In the genomic region with DNA sequence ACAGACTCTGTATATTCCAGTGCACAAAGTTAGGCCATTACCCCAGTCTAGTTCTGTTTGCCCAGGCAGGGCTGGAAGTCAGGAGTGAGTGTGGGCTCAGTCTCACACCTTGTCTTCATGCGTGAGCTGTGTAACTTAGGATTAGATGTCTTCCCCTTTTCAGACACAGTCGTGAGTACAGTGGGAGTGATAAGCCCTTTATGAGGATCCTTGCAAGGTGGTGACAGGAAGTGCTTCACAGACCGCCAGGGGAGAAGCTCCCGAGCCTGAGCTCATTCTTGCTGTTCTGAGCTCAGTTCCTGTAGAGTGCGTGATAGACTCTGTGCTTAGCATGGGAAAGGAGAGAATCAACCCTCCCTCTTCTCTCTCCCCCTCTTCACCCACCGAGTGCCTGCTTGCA, we compare ENCODE assay signal across 22 mouse cellular contexts. TPM values are rescaled to one million over a fixed set of nuclear protein-coding genes. Genes with fewer than 3 reads are reported as not detected.
A peak's percentile ranks its signal among the peaks of the same experiment; 100 is the strongest.
DNase-seq lines count a peak whose midpoint lies in the region; ATAC-seq and TF ChIP-seq lines count a peak whose summit lies in the region.
"Had no signal": no experiment of that assay in that cellular context is flagged by ENCODE, and none has a peak within 500 bp of the region (broad histone marks: within the 10 kb centered on the region; RNA-seq: fewer than 3 reads in every experiment).

No protein-coding gene starts in this region.

- 51% methylated on average over 6 of the region's 6 CpGs for WGBS in lung, adult 2 months

- TF ChIP-seq POLR2A in lung, adult 2 months (IDR thresholded peaks at IDR 0.05; ENCODE audit: borderline replicate concordance, extremely low read depth, low read depth, low read length), result no peak

- no peak for TF ChIP-seq CTCF in gastrocnemius, adult 2 months (IDR thresholded peaks at IDR 0.05)
- TF ChIP-seq CTCF in G1E (IDR thresholded peaks at IDR 0.05; ENCODE audit: low read depth, low read length), result no peak
- no peak for TF ChIP-seq CTCF in lung, adult 2 months (IDR thresholded peaks at IDR 0.05; ENCODE audit: insufficient read depth, low read length)

- H3K4me3 ChIP-seq in gastrocnemius, adult 2 months, result no peak overlapping the region
- no peak overlapping the region for H3K4me3 ChIP-seq in G1E (ENCODE audit: low read depth, low read length)
- no peak overlapping the region for H3K4me3 ChIP-seq in lung, adult 2 months (replicated peaks; ENCODE audit: extremely low read depth, low read depth, low read length)
- H3K4me3 ChIP-seq: embryonic facial prominence, embryonic 10.5 days; erythroblast, embryonic 14.5 days; forebrain, embryonic 15.5 days; hindbrain, embryonic 15.5 days; midbrain, embryonic 15.5 days had no signal

- intact Hi-C loops in gastrocnemius, adult 2 months (cut with DNase I), result no loop called here
- intact Hi-C loops in left cerebral cortex, postnatal 10 days (cut with DNase I), result no loop called here

- no peaks in the 10 kb centered on the region for H3K27me3 ChIP-seq in G1E (ENCODE audit: insufficient read depth, low read length)
- H3K27me3 ChIP-seq: forebrain, embryonic 15.5 days; hindbrain, embryonic 15.5 days; midbrain, embryonic 15.5 days had no signal

- no peaks in the 10 kb centered on the region for H3K9me3 ChIP-seq in G1E (replicated peaks)
- H3K9me3 ChIP-seq: embryonic facial prominence, embryonic 10.5 days; forebrain, embryonic 15.5 days; hindbrain, embryonic 15.5 days; midbrain, embryonic 15.5 days had no signal

- peaks cover 48% of the 10 kb centered on the region for H3K4me1 ChIP-seq in G1E (ENCODE audit: insufficient read depth, low read depth, low read length)
- peaks cover 48% of the 10 kb centered on the region for H3K4me1 ChIP-seq in lung, adult 2 months (ENCODE audit: control insufficient read depth, insufficient read depth, low read length)
- H3K4me1 ChIP-seq: forebrain, embryonic 15.5 days; hindbrain, embryonic 15.5 days; midbrain, embryonic 15.5 days had no signal

- H3K27ac ChIP-seq in gastrocnemius, adult 2 months, result peak overlapping the region; percentile 59; the same call in 1 of the 2 replicates
- H3K27ac ChIP-seq: embryonic facial prominence, embryonic 10.5 days; forebrain, embryonic 15.5 days; hindbrain, embryonic 15.5 days; midbrain, embryonic 15.5 days had no signal

- H3K36me3 ChIP-seq in G1E (replicated peaks), result peaks cover 76% of the 10 kb centered on the region

- ATAC-seq in G1E (ENCODE audit: extremely low read depth, insufficient number of reproducible peaks, low FRiP score, poor library complexity, severe bottlenecking), result peak; percentile 67; the same call in 1 of the 2 replicates
- ATAC-seq: forebrain, embryonic 15.5 days; midbrain, embryonic 15.5 days had no signal

- DNase-seq in gastrocnemius, adult 2 months, result no peak
- no peak for DNase-seq in gastrocnemius, postnatal 25 days
- DNase-seq in G1E (ENCODE audit: low spot score), result peak; percentile 55
- DNase-seq in induced T-regulatory cell, adult 2 months (ENCODE audit: low read depth), result peak; percentile 80
- peak; percentile 59 for DNase-seq in thymus, postnatal 14 days
- no peak for DNase-seq in left cerebral cortex, postnatal 10 days (ENCODE audit: extremely low spot score in 1 of 2, low spot score in 2 of 2)
- no peak for DNase-seq in cerebellum, adult 9-11 months
- no peak for DNase-seq in lung, adult 2 months
- DNase-seq: cerebellum, postnatal 25 days; heart, adult 18-20 months; kidney, adult 18-20 months; kidney, postnatal 10 days; liver; lung, embryonic 14.5 days; retina, postnatal 1 day; right cerebral cortex, postnatal 4 days had no signal

RNA-seq across cellular contexts. Expression of a gene that starts 11.5 kb away (rescaled TPM):
- 1 to 10 TPM; 2.0 to 2.6 TPM for total RNA-seq in gastrocnemius, adult 2 months (2021)
- 1 to 10 TPM; 1.8 to 4.4 TPM for total RNA-seq in gastrocnemius, postnatal 25 days (2021)
- total RNA-seq in G1E (2014; fragmentation: Nextera tagmentation), result 8.4 and 9.0 TPM in 2 replicates
- 8.2 and 10.7 TPM in 2 replicates for total RNA-seq in G1E (2017)
- 2.9 and 4.5 TPM in 2 replicates for polyA plus RNA-seq in G1E (2012)
- total RNA-seq in left cerebral cortex, postnatal 10 days (2021), result 1 to 10 TPM; 2.1 to 5.2 TPM
- 23.3 and 26.2 TPM in 2 replicates for polyA plus RNA-seq in lung, adult 2 months (2012; rRNA removed)

RNA-seq across cellular contexts. Expression of a gene that starts 20.0 kb away (rescaled TPM):
- total RNA-seq in gastrocnemius, adult 2 months (2021), result 1 to 10 TPM; 3.1 to 5.2 TPM
- total RNA-seq in gastrocnemius, postnatal 25 days (2021), result 1 to 10 TPM; 3.8 to 4.3 TPM
- total RNA-seq in G1E (2014; fragmentation: Nextera tagmentation) (2.2 and 5.0 TPM in 2 replicates), G1E (2017) (20.8 and 25.4 TPM in 2 replicates)
- polyA plus RNA-seq in G1E (2012), result 24.1 and 28.3 TPM in 2 replicates
- 10 to 100 TPM; 27.4 to 27.8 TPM for total RNA-seq in left cerebral cortex, postnatal 10 days (2021)
- 72.8 and 78.3 TPM in 2 replicates for polyA plus RNA-seq in lung, adult 2 months (2012; rRNA removed)

RNA-seq across cellular contexts. Expression of a gene that starts 29.7 kb away (rescaled TPM):
- not detected for total RNA-seq in gastrocnemius, adult 2 months (2021)
- total RNA-seq in gastrocnemius, postnatal 25 days (2021), result not detected
- total RNA-seq in G1E (2014; fragmentation: Nextera tagmentation) (7.2 and 8.0 TPM in 2 replicates), G1E (2017) (8.3 and 10.3 TPM in 2 replicates)
- polyA plus RNA-seq in G1E (2012), result 4.0 and 4.5 TPM in 2 replicates
- total RNA-seq in left cerebral cortex, postnatal 10 days (2021), result not detected
- 1.0 and 1.3 TPM in 2 replicates for polyA plus RNA-seq in lung, adult 2 months (2012; rRNA removed)
- total RNA-seq: layer of hippocampus, postnatal 10 days had no signal
- polyA plus RNA-seq: embryonic facial prominence, embryonic 10.5 days; forebrain, embryonic 15.5 days; hindbrain, embryonic 15.5 days; lung, embryonic 14.5 days had no signal

RNA-seq across cellular contexts. Expression of a gene that starts 46.4 kb away (rescaled TPM):
- 10 to 100 TPM; 13.9 to 19.6 TPM for total RNA-seq in gastrocnemius, adult 2 months (2021)
- total RNA-seq in gastrocnemius, postnatal 25 days (2021), result 10 to 100 TPM; 14.8 to 19.8 TPM
- total RNA-seq in G1E (2014; fragmentation: Nextera tagmentation), result 103 and 124 TPM in 2 replicates
- total RNA-seq in G1E (2017), result 35.4 and 39.0 TPM in 2 replicates
- polyA plus RNA-seq in G1E (2012), result 138 and 174 TPM in 2 replicates
- 10 to 100 TPM; 73.9 to 75.1 TPM for total RNA-seq in left cerebral cortex, postnatal 10 days (2021)
- polyA plus RNA-seq in lung, adult 2 months (2012; rRNA removed), result 27.0 and 28.2 TPM in 2 replicates

RNA-seq across cellular contexts. Expression of a gene that starts 46.5 kb away (rescaled TPM):
- total RNA-seq in gastrocnemius, adult 2 months (2021), result 1 to 10 TPM; 3.2 to 3.4 TPM
- total RNA-seq in gastrocnemius, postnatal 25 days (2021), result 1 to 10 TPM; 3.1 to 3.2 TPM
- total RNA-seq in G1E (2014; fragmentation: Nextera tagmentation) (1.1 and 4.1 TPM in 2 replicates), G1E (2017) (2.5 and 3.2 TPM in 2 replicates)
- 1.1 and 1.3 TPM in 2 replicates for polyA plus RNA-seq in G1E (2012)
- total RNA-seq in left cerebral cortex, postnatal 10 days (2021), result 10 to 100 TPM; 13.8 to 15.5 TPM
- 17.6 and 19.8 TPM in 2 replicates for polyA plus RNA-seq in lung, adult 2 months (2012; rRNA removed)

Comparison
In these comparisons a context has a peak if more than half of its experiments do, and no peak if none do; other contexts are left out.
1. DNase-seq: peak in G1E (single experiment), induced T-regulatory cell, adult 2 months (single experiment) and thymus, postnatal 14 days (single experiment); none in gastrocnemius, adult 2 months (single experiment), gastrocnemius, postnatal 25 days (single experiment), left cerebral cortex, postnatal 10 days (0 of 2), cerebellum, adult 9-11 months (single experiment) and lung, adult 2 months (single experiment).
2. RNA of a gene that starts 29.7 kb away (total RNA-seq): 7.2 to 10.3 TPM in G1E; not detected in left cerebral cortex, postnatal 10 days, not detected in gastrocnemius, postnatal 25 days and not detected in gastrocnemius, adult 2 months; every median in the first group is over 4 times any median in the second.